Mouse (Mus musculus): ENCODE results near the gene Ptrh1. TPM values are rescaled to one million over a fixed set of nuclear protein-coding genes. Genes with fewer than 3 reads are reported as not detected.
A peak's percentile ranks its signal among the peaks of the same experiment; 100 is the strongest.

The Ptrh1 gene
- 1 to 10 TPM; 4.9 to 6.3 TPM for polyA plus RNA-seq (2017; shearing (Covaris generic))

GRCm38 (mm10) chr2:32775359-32776074 lies at the start of gene Ptrh1, which contains the start of gene Ttc16:
TSS of gene Ptrh1 (plus strand) at chr2:32775786.
TSS of gene Ttc16 (minus strand) at chr2:32775633.
- peak; percentile 94 for ATAC-seq

DNA sequence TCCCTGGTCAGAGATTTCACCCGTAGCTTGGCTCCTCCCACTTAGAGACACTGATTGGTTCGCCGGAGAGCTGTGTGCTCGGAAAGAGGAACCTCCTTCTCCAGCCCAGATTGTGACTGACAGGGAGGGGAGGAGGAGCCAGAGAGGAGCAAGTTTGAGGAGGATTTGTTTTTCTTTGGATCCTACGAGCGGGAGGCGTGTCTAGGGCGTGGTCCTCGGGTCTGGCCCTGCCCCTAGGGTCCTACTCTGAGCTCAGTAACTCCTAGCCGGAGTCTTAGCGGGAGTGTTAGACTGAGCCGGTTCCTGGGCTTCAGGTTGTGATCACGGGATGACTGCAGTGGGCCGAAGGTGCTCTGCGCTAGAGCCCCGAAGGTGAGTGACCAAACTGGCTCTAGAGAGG lies 48.2 kb upstream of the Ptrh1 start:
- no peak for ATAC-seq

DNA sequence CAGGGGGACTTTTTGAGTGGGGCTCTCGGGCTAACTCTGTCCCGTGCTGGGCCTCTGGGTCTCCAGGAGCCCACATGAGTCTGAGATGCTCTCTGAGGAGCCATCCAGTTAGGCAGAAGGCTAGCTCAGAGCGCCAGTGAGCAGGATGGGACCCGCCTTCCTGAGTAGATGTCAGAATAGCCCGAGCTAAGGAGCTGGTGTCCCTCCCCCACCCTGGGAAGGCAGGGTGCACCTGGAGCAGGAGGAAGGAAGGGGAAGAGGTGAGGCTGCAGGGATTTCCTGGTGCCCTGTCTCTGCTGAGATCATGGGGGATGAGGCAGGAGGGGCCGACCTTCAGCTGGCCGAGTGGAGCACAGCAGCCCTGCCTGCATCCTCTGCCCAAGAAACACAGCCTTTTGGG lies 47.1 kb upstream of the Ptrh1 start:
- no peak for ATAC-seq

DNA sequence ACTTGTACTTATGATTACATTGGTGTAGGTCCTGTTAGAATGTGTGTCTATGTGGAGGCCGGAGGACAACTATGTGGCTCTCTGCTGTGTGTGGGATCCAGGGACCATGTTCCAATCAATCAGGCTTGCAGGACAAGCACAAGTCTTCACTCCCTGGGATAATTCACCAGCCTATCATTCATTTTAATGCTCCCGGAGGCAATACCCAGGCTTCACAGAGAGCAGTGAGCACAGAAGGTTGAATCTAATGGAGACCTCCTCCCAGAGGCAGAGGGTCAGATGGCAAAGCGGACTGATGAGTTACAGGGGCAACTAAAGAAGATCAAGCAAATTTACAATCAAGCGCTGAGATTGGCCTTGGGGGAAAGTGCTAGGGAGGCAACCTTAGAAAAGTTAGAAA lies 46.0 kb upstream of the Ptrh1 start:
- no peak for ATAC-seq

GRCm38 (mm10) chr2:32730854-32731253 lies 44.7 kb upstream of the Ptrh1 start:
- no peak for ATAC-seq

GRCm38 (mm10) chr2:32731911-32732310 lies 43.7 kb upstream of the Ptrh1 start:
- no peak for ATAC-seq

DNA sequence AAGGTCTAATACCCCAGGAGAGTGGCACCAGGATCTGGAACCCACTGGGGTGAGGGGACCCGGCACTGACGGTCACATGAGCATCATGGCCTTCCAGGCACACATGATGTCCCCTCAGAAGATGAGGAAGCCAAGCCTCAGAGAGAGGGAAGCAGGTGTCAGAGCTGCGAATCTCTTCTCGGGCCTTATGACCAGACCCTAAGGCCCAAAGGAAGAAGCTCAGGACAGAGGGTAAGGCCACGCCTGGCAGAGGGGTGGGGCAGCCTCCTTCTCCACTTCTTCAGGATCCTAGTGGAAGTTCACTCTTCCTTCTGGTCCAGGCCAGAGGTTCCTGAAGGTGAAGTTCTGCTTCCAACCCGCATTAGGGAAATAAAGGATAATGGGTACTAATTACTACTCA lies 42.9 kb upstream of the Ptrh1 start:
- ATAC-seq: no peak

DNA sequence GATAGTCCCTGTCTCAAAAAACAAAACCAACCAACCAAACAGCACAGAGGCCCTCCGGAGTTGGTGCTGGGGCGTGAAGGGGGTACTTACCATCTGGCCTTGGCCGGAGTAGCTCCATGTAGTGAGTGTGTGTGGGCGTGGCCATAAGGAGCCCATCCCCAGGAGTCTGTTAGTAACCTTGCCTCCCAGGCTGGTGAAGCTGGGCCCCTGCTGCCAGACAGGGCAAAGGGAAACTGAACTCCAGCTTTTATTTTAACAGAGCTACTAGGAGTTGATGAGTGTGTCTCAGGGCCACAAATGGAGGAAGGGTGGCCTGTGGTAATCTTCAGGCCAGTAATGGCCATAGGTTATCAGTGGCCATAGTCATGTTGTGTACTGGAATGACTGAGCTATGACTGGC lies 41.1 kb upstream of the Ptrh1 start:
- no peak for ATAC-seq

- no peak for ATAC-seq
Measured at GRCm38 (mm10) chr2:32734933-32735332, 40.7 kb upstream of the Ptrh1 start.

DNA sequence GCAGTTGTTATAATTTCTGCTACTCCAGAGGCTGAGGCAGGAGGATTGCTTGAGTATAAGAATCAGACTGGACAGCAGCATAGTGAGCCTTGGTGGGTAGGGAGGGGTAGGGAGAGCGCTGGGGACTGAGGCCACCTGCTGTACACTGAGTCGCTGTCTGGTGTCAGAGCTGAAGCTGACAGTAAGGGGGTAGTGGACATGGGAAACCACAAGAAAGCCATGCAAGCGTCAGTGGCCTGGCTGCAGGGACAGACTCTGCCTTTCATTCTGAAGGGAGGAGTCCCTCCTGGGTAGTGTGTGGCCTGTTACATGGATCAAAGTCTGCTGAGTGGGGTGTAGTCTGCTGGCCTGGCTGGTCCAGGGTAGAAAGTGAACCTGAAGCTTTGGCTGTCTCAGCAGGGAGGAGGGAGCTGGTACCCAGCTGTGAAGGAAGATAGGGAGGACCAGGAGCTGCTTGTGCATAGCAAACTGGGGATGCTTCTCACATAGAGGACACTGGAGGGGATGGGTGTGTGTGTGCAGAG lies 39.2 kb upstream of the Ptrh1 start:
- no peak for ATAC-seq

- ATAC-seq: no peak
Measured at GRCm38 (mm10) chr2:32737008-32737407, 38.6 kb upstream of the Ptrh1 start.

GRCm38 (mm10) chr2:32739311-32739710 lies 36.3 kb upstream of the Ptrh1 start:
- no peak for ATAC-seq

GRCm38 (mm10) chr2:32740916-32741272 lies 34.7 kb upstream of the Ptrh1 start, which contains the start of gene 6330409D20Rik:
TSS of gene 6330409D20Rik (minus strand) at chr2:32741016.
- no peak for ATAC-seq

GRCm38 (mm10) chr2:32741273-32742172 lies 34.1 kb upstream of the Ptrh1 start:
- no peak for ATAC-seq

DNA sequence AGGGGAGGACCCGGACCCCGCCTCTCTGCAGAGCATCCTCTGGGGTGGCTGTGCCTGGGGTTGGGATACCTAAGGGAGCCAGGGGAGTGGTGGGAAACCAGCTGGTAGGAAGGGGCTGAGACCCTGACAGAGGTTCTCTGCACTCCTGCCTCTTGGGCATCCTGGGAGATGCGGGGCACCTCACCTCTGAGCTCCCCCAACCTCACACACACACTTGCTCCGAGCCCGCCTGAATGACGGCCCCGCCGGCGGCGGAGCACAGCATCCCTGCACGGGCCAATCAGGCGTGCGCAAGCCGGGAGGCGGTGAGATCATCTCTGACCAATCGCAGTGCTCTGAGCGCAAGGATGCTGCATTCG lies 33.4 kb upstream of the Ptrh1 start:
- no peak for ATAC-seq

GRCm38 (mm10) chr2:32744272-32744982 lies 31.2 kb upstream of the Ptrh1 start:
- ATAC-seq: no peak

DNA sequence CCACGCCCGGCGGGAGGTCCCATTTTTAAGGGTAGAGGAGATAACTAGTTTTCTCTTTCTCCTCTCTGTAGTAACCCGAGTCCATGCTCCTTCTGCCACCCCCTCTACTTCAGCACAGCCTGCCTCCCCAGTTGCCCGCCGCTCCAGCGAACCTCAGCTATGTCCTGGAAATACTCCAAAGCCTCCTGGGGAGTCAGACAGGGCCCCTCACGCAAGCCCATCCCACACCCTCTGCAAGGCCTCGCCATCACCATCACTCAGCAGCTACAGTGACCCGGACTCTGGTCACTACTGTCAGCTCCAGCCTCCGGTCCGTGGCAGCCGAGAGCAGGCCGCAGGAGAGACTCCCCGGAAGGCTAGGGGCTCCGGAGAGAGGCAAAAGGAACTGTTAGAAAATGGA lies 26.5 kb upstream of the Ptrh1 start:
- no peak for ATAC-seq

GRCm38 (mm10) chr2:32750199-32750598 lies 25.4 kb upstream of the Ptrh1 start:
- no peak for ATAC-seq

DNA sequence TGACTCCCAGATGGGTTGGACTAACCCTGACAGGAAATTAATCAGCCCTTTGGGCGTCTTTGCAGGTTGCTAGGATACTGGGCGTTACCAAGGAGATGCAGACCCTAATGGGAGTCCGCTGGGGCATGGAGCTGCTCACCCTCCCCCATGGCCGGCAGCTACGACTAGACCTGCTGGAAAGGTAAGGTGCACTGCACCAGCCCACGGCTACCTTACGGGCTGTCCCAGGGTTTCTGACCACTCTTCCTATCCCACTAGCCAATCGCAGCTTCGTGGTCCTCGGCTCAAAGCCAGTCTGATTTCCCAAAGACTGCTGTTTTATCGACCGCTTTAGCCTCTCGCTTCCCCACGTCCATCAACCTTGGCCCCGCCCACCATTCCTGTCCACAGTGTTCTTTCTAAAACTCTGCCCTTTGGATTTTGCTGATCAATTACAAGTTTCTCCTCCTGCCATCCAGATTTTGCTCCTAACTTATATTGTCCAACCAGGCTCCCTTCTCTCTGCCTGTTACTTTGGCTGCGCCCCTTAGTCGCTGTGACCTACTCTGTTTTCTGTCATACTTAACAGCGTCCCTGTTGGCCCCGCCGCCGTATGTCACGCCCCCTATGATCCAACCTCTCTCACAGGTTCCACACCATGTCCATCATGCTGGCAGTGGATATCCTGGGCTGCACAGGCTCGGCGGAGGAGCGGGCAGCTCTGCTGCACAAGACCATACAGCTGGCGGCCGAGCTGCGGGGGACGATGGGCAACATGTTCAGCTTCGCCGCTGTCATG lies 24.5 kb upstream of the Ptrh1 start:
- ATAC-seq: no peak

GRCm38 (mm10) chr2:32751665-32752033 lies 23.9 kb upstream of the Ptrh1 start:
- ATAC-seq: no peak

DNA sequence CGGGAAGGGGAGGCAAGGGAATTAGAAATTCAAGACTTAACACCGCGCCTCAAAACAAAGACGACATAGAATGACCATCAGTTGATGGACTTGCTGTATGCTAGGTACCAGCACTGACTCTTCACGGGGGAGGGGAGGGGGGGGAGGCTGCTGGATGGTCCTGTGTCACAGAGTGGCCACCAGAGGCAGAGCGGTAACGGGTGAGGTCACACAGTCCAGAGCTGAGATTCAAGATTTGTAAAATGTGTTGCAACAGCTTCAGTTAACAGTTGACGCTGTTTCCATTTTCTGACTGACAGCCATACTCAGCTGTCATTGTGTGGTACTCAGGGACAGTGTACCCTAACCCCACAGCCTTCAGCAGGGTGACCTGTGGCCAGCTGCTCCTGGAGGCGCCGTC lies 23.4 kb upstream of the Ptrh1 start:
- ATAC-seq: no peak

DNA sequence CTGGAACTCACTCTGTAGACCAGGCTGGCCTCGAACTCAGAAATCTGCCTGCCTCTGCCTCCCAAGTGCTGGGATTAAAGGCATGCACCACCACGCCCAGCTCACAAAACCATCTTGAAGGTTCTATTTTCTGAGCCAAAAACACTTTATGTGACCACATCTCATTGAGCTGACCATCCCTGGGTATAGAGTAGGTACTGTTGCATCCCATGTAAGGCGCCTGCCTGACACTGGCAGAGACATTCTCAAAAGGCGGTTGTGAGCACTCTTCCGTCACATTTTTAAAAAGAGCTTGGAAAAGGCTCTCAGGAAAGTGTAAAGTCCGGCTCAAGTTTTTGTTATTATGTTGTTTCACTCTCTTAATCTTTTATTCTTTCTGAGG lies 18.9 kb upstream of the Ptrh1 start:
- no peak for ATAC-seq
